Mouse (Mus musculus) kidney, postnatal 4 days (tissue): ENCODE results near the gene Ap1b1.

Experiments
- DNase-seq, 2 experiments: peaks; one replicate each; pipeline ENCODE4 v3.0.0; 2021; ENCODE audit warnings: mixed read lengths in 2 of 2

Gene Ap1b1

DNA sequence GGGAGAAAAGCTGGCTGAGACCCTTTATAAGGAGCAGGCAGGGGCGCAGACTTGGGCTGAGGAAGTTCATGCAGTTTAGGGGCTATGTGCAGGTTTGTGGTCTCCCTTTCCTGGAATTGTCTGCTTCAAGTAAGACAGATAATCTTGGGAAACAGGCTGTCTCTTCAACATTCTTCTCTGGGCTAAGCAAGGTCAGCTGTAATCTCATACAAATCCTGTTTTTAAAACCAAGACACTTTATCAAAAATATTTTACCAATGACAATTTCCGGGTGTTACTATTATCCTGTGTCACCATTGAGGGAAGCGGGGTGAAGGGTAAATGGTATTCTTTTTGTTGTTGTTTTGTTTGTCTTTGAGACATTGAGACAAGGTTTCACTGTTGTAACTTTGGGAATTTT is 1.8 kb upstream of the Ap1b1 start:
- DNase-seq = no peak

DNA sequence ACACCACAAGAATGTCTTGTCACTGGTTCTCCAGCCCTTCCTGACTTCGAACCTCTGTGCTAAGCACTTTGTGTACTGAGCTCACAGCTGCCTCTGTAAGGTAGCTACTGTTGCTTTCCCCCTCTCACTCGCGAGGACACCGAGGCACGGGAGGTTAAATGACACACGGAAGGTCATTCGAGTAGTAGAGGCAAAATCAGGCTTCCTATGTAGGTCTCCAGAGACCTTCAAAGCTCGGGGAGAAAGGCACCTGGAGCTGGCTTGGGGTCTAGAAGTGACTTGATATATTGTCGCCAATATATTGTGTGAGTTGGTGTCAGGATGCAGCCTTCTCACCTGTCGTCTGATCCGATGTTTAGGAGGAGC is 846 bp downstream of the Ap1b1 start:
- no peak for DNase-seq

GRCm38 (mm10) chr11:4989187-4989586 is 2.6 kb downstream of the Ap1b1 start:
- DNase-seq = no peak

GRCm38 (mm10) chr11:4992471-4992870 is 5.8 kb downstream of the Ap1b1 start:
- DNase-seq = no peak

- DNase-seq = no peak
These were observed 9.1 kb downstream of the Ap1b1 start for GRCm38 (mm10) chr11:4995676-4996075.

- DNase-seq = no peak
These were observed 10.1 kb downstream of the Ap1b1 start for GRCm38 (mm10) chr11:4996621-4997199.

- peak; percentile 66 to 78 for DNase-seq
These were observed 11.7 kb downstream of the Ap1b1 start for GRCm38 (mm10) chr11:4998352-4998751.

GRCm38 (mm10) chr11:4998762-4999161 is 12.1 kb downstream of the Ap1b1 start:
- no peak for DNase-seq

GRCm38 (mm10) chr11:5000241-5000640 is 13.6 kb downstream of the Ap1b1 start:
- DNase-seq = no peak

DNA sequence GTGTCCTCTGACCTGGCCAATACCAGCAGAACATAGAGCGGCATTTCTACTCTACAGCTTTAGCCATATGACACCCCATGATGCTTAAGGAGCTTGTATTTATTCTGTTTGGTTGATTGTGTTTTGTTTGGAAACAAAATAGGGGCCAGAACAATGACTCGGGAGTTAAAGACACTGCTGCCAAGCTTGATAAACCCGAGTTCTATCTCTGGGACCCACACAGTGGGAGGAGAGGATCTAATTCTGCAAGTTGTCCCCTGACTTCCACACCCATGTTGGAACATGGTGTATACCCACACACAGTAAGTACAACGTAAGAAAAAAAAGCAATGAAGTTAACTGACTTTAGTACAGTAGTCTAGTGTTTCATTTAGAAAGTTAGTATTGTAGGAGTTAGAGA is 16.2 kb downstream of the Ap1b1 start:
- no peak for DNase-seq

DNA sequence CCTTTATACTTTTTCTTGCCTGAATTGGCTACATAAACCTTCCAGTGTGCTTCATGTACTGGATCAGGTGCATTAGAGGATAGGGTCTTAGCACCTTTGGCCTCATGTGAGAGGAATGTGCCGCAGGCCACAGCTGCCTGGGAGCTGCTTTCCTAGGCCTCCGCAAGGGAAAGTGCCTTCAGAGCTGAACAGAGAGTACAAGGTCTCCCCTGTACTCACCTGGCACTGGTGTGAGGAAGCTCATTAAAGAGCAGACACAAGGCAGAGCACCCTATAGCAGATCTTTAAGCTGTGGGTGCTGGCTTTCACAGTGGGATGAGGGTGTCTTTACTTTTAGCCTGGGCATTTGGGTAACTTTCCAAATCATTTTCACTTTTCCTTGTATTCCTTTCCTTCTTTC is 18.9 kb downstream of the Ap1b1 start:
- no peak for DNase-seq

GRCm38 (mm10) chr11:5007186-5007585 is 20.6 kb downstream of the Ap1b1 start:
- DNase-seq = no peak

GRCm38 (mm10) chr11:5008867-5009266 is 22.2 kb downstream of the Ap1b1 start:
- no peak for DNase-seq

DNA sequence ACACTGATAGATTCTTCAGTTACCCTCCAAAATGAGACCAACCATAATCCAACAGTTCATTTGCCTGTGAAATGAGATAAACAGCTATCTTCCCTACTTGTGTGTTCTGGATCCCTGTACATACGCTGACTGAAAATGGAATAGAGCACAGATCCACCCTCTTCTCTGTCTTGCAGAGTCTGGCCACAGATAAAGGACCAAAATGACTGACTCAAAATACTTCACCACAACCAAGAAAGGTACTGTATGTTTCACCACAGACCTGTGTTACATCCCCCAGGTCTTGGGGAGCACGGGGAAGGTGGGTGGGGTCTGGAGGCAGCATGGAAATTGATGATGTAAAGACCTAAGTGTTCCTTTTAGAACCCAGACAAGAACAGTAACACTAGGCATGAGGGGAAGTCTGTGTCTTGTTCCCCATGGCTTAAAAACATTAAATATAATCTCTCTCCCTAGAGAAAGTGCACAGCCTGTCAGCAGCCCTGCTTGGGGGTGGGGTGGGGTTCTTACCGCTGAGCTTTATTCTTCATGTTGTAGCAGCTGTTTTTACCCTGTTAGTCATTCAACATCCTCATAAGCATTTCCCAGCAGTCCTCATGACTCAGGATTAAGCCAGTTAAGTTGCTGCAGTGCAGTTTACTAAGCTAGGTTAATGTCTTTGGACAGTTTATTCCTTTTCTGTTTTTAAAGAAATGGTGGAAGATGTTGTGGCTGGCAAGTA is 22.9 kb downstream of the Ap1b1 start:
- DNase-seq = no peak

DNA sequence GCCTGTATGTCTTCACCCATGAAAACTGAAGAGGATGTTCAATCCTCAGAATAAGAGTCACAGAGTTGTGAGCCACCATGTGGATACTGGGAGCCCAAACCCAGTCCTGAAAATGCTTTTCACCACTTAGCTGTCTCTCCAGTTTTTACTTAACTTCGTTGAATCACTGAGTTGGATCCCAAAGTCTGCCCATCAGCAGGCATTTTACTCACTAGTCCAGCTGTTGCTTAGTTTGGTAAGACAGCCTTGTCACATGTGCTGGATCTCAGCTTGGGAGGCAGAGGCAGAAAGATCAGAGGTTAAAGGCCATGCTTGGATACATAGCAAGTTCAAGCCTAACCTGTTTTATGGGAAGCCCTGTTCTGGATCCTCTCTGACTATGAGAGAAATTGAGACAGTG is 23.6 kb downstream of the Ap1b1 start:
- no peak for DNase-seq

- no peak for DNase-seq
These were observed 24.9 kb downstream of the Ap1b1 start for GRCm38 (mm10) chr11:5011480-5011879.

GRCm38 (mm10) chr11:5012213-5012715 is 25.6 kb downstream of the Ap1b1 start:
- no peak for DNase-seq

DNA sequence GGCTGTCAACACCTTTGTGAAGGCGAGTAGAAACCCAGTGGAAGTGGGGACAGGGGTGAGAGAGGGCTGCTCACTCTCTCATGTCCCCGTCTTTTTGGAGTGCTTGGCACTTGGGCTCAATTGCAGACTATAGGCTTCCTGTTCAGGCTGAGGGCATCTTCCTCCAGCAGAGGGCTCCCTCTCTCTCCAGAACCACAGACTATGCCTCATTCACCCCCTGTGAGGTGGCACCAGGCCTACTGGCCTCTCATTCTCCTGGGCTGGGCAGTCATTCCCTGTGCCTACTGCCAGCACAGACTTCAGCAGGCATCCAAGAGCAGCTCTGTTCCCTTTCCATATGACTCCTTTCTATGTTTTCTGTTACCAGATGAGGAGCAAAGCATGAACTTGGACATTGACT is 29.1 kb downstream of the Ap1b1 start:
- peak; percentile 64 to 68 for DNase-seq

DNA sequence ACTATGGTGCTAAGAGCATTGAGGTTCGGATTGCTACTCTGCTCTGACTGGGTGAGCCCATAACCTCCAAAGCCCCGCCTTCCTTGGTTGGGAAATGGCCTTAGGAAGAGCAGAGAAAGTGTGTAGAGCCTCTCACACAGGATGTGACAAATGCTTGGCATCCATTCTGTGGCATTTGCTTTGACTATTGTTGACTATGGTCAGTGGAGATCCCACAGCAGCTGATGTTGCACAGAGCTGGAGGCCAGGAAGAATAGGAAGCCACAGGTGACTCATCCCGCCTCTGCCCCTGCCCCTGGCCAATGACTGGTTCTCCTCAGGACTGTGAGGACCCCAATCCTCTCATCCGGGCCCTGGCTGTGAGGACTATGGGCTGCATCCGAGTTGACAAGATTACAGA is 29.7 kb downstream of the Ap1b1 start:
- no peak for DNase-seq

DNA sequence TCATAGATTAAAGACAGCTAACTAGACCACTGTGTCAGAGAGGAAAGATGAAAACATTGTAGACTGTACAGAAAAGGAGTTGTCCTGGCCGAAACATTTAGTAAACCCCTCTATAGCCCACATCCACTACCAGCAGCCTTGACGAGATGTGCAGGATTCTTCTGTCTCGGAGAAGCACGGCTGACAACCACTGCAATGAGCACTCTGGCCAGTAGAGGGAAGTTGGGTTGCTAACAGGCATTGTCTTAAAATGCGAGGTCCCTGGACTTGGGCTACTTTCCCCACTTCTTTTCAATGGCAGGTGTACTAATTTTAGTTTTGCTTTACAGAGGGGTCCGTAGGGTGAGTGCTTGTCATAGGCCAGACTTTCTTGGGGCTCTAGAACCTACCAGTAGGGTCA is 30.9 kb downstream of the Ap1b1 start:
- DNase-seq = peak; percentile 52 to 59

DNA sequence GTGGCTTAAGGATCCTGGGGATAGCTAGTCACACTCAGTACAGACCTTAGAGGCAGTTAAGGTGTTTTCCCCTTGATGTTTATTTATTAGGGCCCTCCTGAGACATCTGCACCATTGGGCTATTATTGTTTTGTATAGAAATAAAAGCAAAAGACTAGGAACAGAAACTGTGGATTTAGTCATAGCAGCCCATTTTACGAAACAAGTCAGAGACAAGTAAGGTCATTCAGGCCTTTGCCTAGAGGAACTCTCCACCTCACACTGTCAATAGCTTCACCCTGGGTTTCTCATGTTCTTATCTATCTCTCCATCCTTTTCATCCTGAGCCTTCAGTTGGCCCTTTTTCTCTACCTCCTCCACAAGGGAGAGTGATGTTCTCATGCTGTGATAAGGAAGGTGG is 38.5 kb downstream of the Ap1b1 start:
- DNase-seq = no peak

DNA sequence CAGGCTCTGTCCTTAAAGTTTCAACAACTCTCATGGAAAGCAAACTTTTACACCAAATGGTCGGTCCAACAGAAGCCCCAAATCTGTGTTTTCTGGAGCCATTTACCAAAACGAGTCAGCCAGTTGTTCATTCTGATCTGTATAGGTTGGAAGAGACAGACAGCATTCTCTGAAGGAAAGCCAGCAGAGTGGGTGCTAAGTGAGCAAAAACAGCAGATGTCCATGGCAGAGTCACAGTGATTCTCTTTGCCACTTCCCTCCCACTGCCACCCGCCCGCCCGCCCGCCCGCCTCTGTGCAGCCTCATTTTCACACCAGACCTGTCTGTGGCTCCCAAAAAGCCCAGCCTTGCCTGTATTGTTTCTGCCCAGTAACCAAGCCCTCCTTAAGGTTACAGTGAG is 41.6 kb downstream of the Ap1b1 start:
- no peak for DNase-seq

GRCm38 (mm10) chr11:5032706-5033105 is 46.1 kb downstream of the Ap1b1 start:
- no peak for DNase-seq

DNA sequence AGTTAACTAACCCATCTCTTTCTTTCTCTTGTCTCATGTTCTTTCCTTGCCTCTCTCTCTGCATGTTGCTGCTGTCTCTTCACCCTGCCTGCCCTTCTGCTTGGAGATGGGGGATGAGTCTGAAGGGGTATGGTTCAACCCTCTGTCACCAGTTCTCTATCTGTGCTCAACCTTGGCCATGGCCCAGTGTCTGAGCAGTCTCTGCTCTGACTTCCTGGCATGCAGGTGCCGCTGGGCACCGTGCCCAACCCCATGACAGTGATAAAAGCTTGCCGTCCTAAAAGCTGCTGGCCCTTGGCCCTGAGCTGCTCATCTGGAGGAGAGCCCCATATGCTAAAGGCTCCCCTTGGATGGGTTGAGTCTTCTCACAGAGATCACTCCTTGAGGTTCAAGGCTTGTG is 46.5 kb downstream of the Ap1b1 start:
- DNase-seq = peak in 1 of 2 experiments; percentile 28

GRCm38 (mm10) chr11:5035421-5035820 is 48.8 kb downstream of the Ap1b1 start:
- DNase-seq = no peak
